Mouse (Mus musculus) embryonic stem cell, embryonic (primary cell): ENCODE data around the gene Tnpo2.

ENCODE experiments used
- CTCF ChIA-PET, 4 experiments: fragments of 300-600 bp in 2 of 4; fragments of 350-600 bp in 2 of 4; sonication (Branson Sonifier 250); formaldehyde crosslinking; loops; one replicate each; lab custom pipeline; 2022; ENCODE audit warnings: inconsistent platforms in 2 of 4; lab: Charles Lee
- POLR2A ChIA-PET, 4 experiments: fragments of 300-600 bp in 2 of 4; fragments of 350-600 bp in 2 of 4; sonication (Branson Sonifier 250); formaldehyde crosslinking; loops; one replicate each; lab custom pipeline; 2022; ENCODE audit warnings: antibody characterized with exemption in 4 of 4, inconsistent platforms in 1 of 4; lab: Charles Lee

Tnpo2 gene

DNA sequence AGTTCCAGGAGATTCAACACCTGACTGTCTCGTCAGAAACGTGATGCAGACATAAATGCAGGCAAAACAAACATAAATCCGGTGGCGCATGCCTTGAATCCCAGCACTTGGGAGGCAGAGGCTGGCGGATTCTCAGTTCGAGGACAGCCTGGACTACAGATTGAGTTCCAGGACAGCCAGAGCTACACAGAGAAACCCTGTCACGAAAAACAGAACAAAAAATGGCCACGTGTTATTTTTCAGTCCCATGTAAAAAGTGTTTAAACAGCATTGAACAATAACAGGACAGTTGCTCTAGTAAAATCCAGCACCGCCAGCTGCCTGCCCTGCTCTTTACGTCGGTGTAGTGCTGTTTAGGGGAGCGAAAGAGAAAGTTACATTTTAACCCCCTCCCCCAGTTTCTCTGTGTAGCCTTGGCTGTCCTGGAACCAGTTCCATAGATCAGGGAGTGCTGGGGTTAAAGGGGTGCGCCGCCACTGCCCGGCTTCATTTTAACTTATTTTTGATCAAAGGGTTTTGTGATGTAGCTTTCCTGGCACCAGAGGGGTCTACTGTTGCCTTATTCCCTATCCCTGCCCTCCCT, 896 bp upstream of the Tnpo2 start:
- CTCF ChIA-PET: interaction anchor here in 2 of 4 experiments (1.4 to 2.2 kb wide), 2 partner anchors 28 to 41 kb away, joined by 3 to 11 read pairs; no protein-coding TSS in a partner anchor
- POLR2A ChIA-PET: interaction anchor here (0.5 to 21.3 kb wide), 73 partner anchors 7 to 515 kb away, joined by 3 to 488 read pairs (median 9); partner anchors contain the start of genes Asna1 (in 3 of the 4), Calr (in 3 of the 4), Dhps (in 3 of the 4) and Fbxw9 (in 3 of the 4)

DNA sequence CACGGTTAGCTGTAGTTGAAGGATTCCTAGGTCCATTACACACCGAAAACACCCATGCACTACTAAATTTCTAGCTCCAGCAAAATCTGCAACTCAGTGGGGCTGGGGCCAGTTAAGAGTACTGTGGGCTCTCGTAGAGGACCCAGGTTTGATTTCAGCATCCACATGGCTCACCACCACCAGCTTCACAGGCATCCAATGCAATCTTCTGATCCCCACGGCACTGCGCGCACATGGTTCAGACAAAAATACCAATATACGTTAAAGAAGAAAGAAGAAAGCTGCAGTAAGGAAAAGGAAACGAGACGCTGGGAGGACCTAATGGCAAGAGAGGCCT, 366 bp upstream of the Tnpo2 start:
- ChIA-PET POLR2A (interaction anchor here (0.5 to 21.3 kb wide), 101 partner anchors 8 to 1321 kb away, joined by 3 to 488 read pairs (median 7); partner anchors contain the start of genes Asna1 (in 4 of the 4), Dhps (in 4 of the 4), Calr (in 3 of the 4) and Farsa (in 3 of the 4)), CTCF (interaction anchor here (0.6 to 2.2 kb wide), 15 partner anchors 11 to 179 kb away, joined by 3 to 14 read pairs (median 4); partner anchors contain the start of genes Asna1 (in 1 of the 4), Farsa (in 1 of the 4), Fbxw9 (in 1 of the 4) and Gcdh (in 1 of the 4))

DNA sequence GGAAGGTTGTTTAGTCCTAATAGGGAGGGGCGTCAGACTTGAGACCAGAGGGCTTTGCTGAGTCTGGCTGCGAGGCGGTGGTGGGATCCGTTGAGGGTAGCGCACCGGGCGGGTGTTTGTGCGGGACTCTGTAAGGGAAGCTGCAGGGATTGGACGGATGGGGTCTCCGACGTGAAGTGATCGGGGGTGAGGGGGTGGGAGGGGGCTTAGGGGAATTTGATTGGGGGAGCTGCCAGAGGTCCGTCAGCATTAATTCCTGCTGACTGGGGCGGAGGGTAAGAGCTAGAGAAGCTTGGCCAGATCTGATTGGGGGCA, 608 bp downstream of the Tnpo2 start:
- CTCF ChIA-PET: interaction anchor here (0.7 to 2.2 kb wide), 21 partner anchors 12 to 1872 kb away, joined by 3 to 14 read pairs (median 4); partner anchors contain the start of genes Fbxw9 (in 2 of the 4), Asna1 (in 1 of the 4), Dhps (in 1 of the 4) and Hook2 (in 1 of the 4)
- POLR2A ChIA-PET: interaction anchor here (0.6 to 21.3 kb wide), 127 partner anchors 7 to 1581 kb away, joined by 3 to 488 read pairs (median 5); partner anchors contain the start of genes Asna1 (in 4 of the 4), Dhps (in 4 of the 4), Trir (in 4 of the 4) and Calr (in 3 of the 4)

DNA sequence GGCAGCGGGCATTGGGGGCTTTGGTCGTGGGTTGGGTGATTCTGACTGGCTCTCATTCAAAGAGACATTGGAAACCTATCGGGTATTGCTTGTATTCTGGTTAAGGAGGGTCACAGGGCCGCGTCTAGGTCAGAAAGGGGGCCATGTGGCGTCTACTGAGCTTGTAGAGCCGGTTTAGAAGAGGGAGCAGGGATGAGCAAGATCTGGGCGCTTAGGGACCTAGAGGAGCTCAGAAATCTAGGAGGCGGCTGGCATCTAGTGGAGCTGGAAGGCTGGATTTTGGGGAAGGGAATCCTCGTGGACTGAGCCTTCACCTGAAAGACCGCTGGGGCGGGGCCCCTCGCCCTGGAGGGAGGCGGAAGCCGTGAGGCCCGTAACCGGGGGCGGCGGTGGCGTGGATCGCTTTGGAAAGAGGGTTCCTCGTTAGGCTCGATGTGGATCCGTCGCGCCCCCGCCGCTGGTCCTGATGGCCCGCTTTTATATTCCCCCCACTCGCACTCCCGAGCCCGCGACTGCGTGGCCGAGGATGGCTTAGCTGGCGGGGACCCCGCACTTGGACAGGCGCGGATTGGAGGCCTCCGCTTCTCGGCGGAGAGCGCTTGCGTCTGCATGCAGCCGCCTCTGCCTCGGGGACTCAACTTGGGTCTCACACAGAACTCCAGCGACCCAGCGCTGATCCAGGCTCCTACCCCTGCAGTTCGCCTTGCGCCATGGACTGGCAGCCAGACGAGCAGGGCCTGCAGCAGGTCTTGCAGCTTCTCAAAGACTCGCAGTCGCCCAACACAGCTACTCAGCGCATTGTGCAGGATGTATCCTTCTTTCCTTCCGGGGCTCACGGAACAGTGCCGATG, 1.2 kb downstream of the Tnpo2 start:
- ChIA-PET POLR2A (interaction anchor here (0.6 to 21.3 kb wide), 100 partner anchors 8 to 1323 kb away, joined by 3 to 488 read pairs (median 7); partner anchors contain the start of genes Asna1 (in 4 of the 4), Dhps (in 4 of the 4), Trir (in 4 of the 4) and Fbxw9 (in 3 of the 4)), CTCF (interaction anchor here in 3 of 4 experiments (0.5 to 2.2 kb wide), 13 partner anchors 25 to 225 kb away, joined by 3 to 14 read pairs (median 4); partner anchors contain the start of genes Dhps (in 1 of the 3) and Hook2 (in 1 of the 3))

DNA sequence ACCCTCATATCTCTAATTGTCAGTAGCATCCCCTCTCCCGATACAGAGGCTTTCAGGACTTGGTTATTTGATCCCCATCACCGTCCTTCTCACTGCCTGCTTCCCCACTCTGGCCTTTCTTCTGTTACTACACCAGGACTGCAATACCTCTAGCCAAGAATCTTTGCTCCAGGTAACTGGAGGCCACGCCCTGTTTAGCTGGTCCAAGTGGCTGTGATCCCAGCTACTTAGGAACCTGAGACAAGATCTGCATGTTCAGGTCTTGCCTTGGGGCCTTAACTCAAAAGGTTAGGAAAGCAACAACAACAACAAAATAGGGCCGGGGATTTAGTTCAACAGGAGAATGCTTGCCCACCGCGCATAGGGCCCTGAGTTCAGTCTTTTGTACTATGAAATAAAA, 6.9 kb downstream of the Tnpo2 start:
- POLR2A ChIA-PET: interaction anchor here in 3 of 4 experiments (0.5 to 21.3 kb wide), 14 partner anchors 8 to 32 kb away, joined by 3 to 488 read pairs (median 6); partner anchors contain the start of genes Dhps (in 3 of the 3), Fbxw9 (in 3 of the 3), Trir (in 2 of the 3) and Asna1 (in 1 of the 3)
- CTCF ChIA-PET: interaction anchor here in 1 of 4 experiments (0.8 to 1.1 kb wide), 2 partner anchors 31 to 46 kb away, joined by 3 read pairs; no protein-coding TSS in a partner anchor

DNA sequence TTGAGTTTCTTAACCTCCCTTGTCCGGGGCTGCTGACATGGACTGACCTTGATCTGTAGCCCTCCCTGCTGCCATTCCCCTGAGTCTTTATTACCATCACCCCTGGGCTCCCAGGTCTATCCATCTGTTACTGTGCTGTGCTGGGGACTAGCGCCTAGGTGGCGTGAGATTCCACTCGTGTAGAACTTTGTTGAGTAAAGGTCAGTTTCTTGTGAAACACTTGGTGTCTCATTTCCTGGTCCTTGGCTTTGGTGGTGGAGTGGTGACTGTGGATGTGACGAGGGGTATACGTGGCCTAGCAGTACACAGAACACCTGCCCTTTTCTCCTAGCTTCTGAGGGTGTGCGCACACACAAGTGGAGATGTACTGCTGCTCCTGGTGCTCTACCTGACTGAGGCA, 20.7 kb downstream of the Tnpo2 start:
- CTCF ChIA-PET: interaction anchor here in 1 of 4 experiments (1.3 kb wide), 1 partner anchor 19 kb away, joined by 4 read pairs; no protein-coding TSS in a partner anchor

DNA sequence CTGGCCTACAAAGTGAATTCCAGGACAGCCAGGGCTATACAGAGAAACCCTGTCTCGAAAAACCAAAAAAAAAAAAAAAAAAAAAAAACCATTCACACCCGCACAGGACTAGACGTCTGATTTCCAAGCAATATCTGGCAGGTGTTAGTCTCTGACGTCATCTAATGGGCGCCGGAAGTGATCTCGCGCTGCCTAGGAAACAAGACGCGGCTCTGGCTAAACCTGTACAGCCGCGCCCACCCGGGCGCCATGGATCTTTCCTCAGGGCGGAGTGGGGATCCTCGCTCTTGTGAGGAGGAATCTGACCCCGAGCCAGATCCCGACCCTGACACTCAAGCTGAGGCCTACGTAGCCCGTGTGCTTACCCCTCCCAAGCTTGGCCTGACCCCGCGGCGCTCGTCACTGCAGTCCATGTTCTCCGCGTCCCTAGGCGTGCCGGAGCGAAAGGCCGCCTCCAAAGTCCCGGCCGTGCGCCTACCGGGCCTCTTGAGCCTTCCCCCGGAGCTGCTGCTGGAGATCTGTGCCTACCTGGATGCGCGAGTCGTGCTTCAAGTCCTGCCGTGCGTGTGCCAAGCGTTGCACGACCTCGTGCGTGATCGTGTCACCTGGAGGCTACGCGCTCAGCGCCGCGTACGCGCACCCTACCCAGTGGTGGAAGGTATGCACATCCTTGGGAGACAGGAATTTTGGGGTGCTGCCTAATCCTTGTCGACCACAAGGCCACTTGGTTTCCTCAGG, 23.3 kb downstream of the Tnpo2 start, which contains the start of gene Fbxw9:
Fbxw9 (plus strand) TSS at position 177 of the 738 bp plus-strand sequence.
- POLR2A ChIA-PET: interaction anchor here (0.5 to 13.9 kb wide), 44 partner anchors 8 to 1701 kb away, joined by 3 to 338 read pairs (median 5); partner anchors contain the start of genes Dhps (in 4 of the 4), Tnpo2 (in 4 of the 4), Man2b1 (in 3 of the 4) and Trir (in 3 of the 4)
- CTCF ChIA-PET: interaction anchor here (0.6 to 1.7 kb wide), 9 partner anchors 12 to 336 kb away, joined by 3 to 12 read pairs (median 4); partner anchors contain the start of genes Tnpo2 (in 2 of the 4) and Dhps (in 1 of the 4)

More for the DNA sequence above, 20.7 kb downstream of the Tnpo2 start:
- POLR2A ChIA-PET: interaction anchor here (0.6 to 13.9 kb wide), 16 partner anchors 8 to 386 kb away, joined by 3 to 338 read pairs (median 4); partner anchors contain the start of genes Dhps (in 4 of the 4), Tnpo2 (in 2 of the 4), Wdr83 (in 1 of the 4) and Wdr83os (in 1 of the 4)

DNA sequence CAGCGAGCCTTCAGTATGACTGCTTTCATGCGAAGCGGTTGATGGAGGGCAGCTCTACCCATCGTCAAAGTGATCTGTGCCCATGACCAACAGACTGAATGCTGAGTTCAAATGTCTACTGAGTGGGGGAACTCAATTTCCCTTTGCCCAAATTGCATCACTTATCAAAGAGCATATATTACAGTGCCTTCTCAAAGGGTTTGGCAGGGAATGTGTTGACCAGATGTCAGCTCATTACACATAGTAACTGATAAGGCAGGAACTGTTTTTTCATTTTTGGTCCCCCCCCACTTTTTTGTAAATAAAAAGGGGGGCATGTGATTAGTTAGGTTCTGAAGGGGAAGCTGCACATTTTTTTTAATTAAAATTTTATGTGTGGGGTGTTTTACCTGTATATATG, 25.9 kb downstream of the Tnpo2 start:
- ChIA-PET POLR2A (interaction anchor here (0.6 to 13.9 kb wide), 20 partner anchors 9 to 96 kb away, joined by 3 to 338 read pairs (median 6); partner anchors contain the start of genes Dhps (in 4 of the 4), Man2b1 (in 2 of the 4), Tnpo2 (in 2 of the 4) and Wdr83 (in 2 of the 4)), CTCF (interaction anchor here in 2 of 4 experiments (0.7 to 1.9 kb wide), 4 partner anchors 9 to 51 kb away, joined by 3 to 12 read pairs (median 6); partner anchors contain the start of gene Dhps (in 2 of the 2))

DNA sequence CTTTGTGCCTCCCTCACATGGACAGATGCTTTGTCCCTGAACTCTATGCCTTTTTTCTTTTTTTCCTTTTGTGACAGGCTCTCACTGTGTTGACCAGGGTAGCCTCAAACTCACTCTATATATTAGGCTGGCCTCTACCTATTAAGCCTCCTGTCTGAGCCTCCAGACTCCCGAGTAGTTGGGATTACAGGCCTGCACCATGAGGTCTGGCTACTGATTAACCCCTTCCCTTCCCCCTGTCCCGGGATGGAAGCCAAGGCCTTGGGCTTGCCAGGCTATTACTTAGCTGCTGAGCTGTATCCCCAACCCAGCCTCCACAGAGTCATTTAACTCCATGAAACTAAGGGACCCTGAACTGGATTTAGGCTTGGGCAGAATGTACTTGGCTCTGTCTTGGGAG, 28.5 kb downstream of the Tnpo2 start:
- POLR2A ChIA-PET: interaction anchor here in 3 of 4 experiments (0.8 to 13.9 kb wide), 10 partner anchors 8 to 86 kb away, joined by 3 to 338 read pairs (median 6); partner anchors contain the start of genes Tnpo2 (in 2 of the 3), Dhps (in 1 of the 3), Man2b1 (in 1 of the 3) and Wdr83 (in 1 of the 3)
- CTCF ChIA-PET: no interaction called here

DNA sequence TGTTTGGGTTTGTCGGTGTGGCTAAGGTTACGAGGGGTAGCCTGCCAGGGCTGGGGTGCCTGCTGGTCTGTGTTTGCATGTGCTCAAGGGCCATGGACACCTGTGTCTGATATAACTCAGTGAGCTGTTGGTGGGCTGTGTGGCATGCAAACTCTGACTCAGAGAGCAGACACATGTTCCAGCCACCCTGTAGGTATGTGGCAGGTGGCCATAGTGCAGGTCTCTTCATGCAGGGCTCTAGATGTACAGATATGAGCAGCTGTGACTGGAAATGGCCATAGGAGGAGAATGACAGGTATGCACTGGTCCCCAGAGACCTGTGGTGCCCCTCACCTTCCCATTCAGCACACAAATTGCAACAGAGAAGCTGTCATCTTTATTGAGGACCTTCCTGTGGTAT, 30.4 kb downstream of the Tnpo2 start:
- ChIA-PET POLR2A (interaction anchor here in 2 of 4 experiments (1.0 to 13.9 kb wide), 7 partner anchors 10 to 106 kb away, joined by 3 to 338 read pairs (median 4); partner anchors contain the start of genes Tnpo2 (in 2 of the 2), Man2b1 (in 1 of the 2), Trir (in 1 of the 2) and Wdr83 (in 1 of the 2)), CTCF (no interaction called here)

DNA sequence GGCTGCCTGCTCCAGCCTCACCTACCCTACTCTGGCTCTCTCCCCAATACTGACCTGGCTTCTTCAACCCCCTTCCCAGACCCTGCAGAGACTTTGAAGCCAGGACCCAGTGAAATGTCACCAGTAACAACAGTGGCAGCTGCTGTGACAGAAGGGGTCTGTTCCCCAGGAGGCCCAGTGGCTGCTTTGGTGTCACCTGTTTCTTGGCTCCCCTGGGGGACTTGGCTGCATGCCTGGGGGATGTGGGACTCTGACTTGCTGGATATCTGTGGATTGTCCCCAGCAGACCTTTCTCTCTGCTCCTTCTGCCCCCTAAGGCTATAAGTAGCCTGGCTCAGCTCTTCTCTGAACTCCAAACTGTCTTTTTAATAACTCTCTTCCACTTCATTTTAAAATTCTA, 31.3 kb downstream of the Tnpo2 start, which contains the start of gene Gm5741:
Gm5741 (minus strand) TSS at position 1 of the 400 bp plus-strand sequence.
- POLR2A ChIA-PET: interaction anchor here in 3 of 4 experiments (0.5 to 13.9 kb wide), 8 partner anchors 8 to 107 kb away, joined by 3 to 338 read pairs (median 4); partner anchors contain the start of genes Tnpo2 (in 2 of the 3), Fbxw9 (in 1 of the 3), Man2b1 (in 1 of the 3) and Trir (in 1 of the 3)

DNA sequence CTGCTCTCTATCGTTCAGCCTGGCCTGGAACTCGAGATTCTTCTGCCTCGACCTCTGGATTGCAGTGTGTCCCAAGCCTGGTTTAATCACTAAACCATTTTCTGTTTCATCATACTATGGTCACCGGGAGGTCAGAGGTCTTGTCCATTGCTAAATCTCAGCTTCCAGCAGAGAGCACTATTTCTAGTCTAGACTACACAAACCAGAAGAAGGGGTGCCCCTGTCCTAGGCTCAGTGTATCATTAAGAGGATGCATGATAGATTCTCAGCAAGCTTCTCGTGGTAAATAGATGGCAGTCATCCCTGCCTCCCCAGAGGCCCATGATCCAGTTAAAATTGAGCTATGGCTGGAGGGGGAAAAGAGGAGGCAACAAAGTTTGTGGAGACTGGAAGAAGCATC, 34.3 kb downstream of the Tnpo2 start:
- CTCF ChIA-PET: interaction anchor here in 3 of 4 experiments (0.6 to 3.6 kb wide), 12 partner anchors 9 to 335 kb away, joined by 3 to 22 read pairs (median 4); partner anchors contain the start of genes Wdr83os (in 2 of the 3), Man2b1 (in 1 of the 3), Mast1 (in 1 of the 3) and Wdr83 (in 1 of the 3)
- POLR2A ChIA-PET: interaction anchor here (0.6 to 12.9 kb wide), 146 partner anchors 9 to 1806 kb away, joined by 3 to 479 read pairs (median 6); partner anchors contain the start of genes Junb (in 4 of the 4), Man2b1 (in 4 of the 4), Tnpo2 (in 4 of the 4) and Wdr83 (in 4 of the 4)

More for the DNA sequence above, 31.3 kb downstream of the Tnpo2 start, which contains the start of gene Gm5741:
- CTCF ChIA-PET: no interaction called here

DNA sequence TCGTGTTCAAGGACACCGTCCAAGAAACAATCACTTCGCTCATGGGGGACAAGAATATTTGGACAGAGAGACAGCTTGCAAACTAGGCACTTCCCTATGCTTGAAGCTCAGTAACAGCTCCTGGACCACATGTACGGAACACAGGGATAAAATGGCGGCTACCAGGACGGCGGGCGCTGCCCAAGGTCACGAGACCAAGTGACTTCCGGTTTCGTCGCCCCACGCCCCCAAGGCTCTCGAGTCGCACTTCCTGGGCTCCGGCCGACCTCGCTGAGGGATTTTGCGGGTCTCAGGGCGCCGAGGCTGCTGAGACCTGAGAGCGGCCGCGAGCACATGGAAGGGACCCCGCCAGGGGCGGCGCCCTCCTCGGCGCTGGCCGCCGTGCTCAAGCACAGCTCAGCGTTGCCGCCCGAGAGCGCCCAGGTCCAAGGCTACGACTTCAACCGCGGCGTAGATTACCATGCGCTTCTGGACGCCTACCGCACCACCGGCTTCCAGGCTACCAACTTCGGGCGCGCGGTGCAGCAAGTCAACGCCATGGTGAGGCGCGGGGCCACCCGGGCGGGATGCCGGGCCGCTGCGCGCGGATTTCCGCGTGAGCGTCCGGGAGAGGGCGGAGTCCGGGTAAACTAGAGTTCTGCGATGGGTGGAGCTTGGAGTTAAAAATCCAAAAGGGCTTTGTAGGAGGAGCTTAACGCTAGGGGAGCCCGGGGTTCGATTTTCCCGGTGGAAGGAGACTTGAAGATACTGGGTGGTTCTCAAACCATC, 35.0 kb downstream of the Tnpo2 start, which contains the start of gene Dhps:
Dhps (plus strand) TSS at position 244 of the 768 bp plus-strand sequence.
- ChIA-PET CTCF (interaction anchor here (0.6 to 3.6 kb wide), 21 partner anchors 9 to 486 kb away, joined by 3 to 22 read pairs (median 4); partner anchors contain the start of genes Wdr83os (in 3 of the 4), Fbxw9 (in 1 of the 4), Man2b1 (in 1 of the 4) and Mast1 (in 1 of the 4)), POLR2A (interaction anchor here (0.5 to 12.9 kb wide), 179 partner anchors 9 to 1805 kb away, joined by 3 to 479 read pairs (median 5); partner anchors contain the start of genes Junb (in 4 of the 4), Man2b1 (in 4 of the 4), Tnpo2 (in 4 of the 4) and Trir (in 4 of the 4))

DNA sequence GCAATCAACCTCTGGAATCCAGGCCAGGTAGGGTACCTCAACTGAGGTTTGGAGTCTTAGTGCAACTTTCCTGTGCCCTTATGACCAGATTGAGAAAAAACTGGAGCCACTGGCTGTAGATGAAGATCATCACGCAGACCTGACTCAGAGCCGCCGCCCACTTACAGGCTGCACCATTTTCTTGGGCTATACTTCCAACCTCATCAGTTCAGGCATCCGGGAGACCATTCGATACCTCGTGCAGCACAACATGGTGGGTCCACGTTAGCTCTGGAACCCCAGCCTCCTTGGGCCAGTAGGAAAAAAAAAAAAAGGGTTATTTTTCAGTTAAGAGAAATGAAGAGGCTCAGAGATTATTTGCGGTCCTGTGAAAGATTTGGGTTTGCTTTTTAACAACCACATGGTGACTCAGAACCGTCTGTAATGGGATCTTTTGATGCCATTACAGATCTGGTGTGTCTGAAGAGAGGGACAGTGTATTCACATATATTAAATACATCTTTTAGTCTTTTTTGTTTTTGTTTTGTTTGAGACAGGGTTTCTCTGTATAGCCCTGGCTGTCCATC, 35.7 kb downstream of the Tnpo2 start:
- CTCF ChIA-PET: interaction anchor here in 3 of 4 experiments (0.6 to 3.6 kb wide), 15 partner anchors 8 to 178 kb away, joined by 3 to 22 read pairs (median 4); partner anchors contain the start of genes Wdr83os (in 3 of the 3), Fbxw9 (in 1 of the 3), Man2b1 (in 1 of the 3) and Wdr83 (in 1 of the 3)
- POLR2A ChIA-PET: interaction anchor here (0.5 to 12.9 kb wide), 139 partner anchors 8 to 1595 kb away, joined by 3 to 479 read pairs (median 6); partner anchors contain the start of genes Man2b1 (in 4 of the 4), Tnpo2 (in 4 of the 4), Trir (in 4 of the 4) and Wdr83 (in 4 of the 4)
